Mouse (Mus musculus): ENCODE data around the gene Dxo. TPM values are rescaled to one million over a fixed set of nuclear protein-coding genes. Genes with fewer than 3 reads are reported as not detected.
"Not testable (repeated sequence)": the region's sequence is repeated elsewhere in the genome, so short reads cannot be mapped to it uniquely, and the experiment has no call there.

The Dxo gene
- polyA plus RNA-seq, 1 experiment from 2014 or later, result 48.9 TPM

DNA sequence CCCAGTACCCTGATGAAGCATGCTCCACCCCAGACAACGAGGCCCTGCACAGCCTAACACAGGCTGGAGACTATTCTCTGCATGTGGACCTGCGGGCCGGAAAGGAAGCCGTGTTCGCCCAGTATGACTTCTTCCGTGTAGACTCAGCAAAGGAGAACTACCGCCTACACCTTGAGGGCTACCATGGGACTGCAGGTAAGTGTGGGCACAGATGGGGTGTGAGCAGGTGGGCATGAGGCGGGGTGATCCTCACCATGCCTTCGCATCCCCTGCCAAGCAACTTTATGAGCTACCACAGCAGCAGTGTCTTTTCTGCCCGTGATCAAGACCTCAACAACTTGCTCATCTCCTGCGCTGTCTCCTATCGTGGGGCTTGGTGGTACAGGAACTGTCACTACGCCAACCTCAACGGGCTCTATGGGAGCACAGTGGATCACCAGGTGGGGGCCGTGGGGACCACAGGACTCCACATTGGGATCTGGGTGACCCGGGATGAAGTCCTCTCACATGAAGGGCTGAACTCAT lies 36.0 kb upstream of the Dxo start:
- H3K9me3 ChIP-seq (replicated peaks; ENCODE audit: control insufficient read depth, low read length); H3K27ac ChIP-seq (ENCODE audit: low read length); H3K4me3 ChIP-seq (replicated peaks; ENCODE audit: low read length); H3K9ac ChIP-seq (ENCODE audit: low read length); H3K4me1 ChIP-seq (ENCODE audit: control insufficient read depth, insufficient read depth, low read length); H3K27me3 ChIP-seq (ENCODE audit: control insufficient read depth, insufficient read depth, low read length); H3K4me2 ChIP-seq (ENCODE audit: low read depth, low read length); ATAC-seq (ENCODE audit: insufficient read depth, low FRiP score); H3K36me3 ChIP-seq (ENCODE audit: control insufficient read depth, insufficient read depth, low read length): not testable (repeated sequence)
- WGBS, result 91% methylated on average over 16 of the region's 16 CpGs

DNA sequence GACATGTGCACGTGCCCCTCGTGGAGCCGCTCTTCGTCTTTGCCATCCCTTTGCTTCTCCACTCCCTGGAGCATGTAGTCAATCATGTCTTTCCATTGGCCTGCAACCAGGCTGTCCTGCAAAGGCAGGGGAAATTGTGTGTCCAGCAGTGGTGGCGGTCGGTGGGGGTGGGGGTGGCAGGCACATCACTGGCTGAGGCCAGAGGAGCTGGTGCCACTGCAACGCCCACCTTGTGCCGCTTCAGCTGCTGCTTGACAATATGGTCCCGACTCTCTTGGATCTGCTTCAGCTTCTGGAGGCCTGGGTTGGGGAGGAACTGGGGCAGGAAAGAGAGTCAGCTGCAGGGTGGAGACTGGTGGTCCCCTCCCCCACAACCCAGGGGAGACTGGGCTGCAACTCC lies 34.1 kb upstream of the Dxo start:
- not testable (repeated sequence) for H3K27me3 ChIP-seq (ENCODE audit: control insufficient read depth, insufficient read depth, low read length); H3K9ac ChIP-seq (ENCODE audit: low read length); H3K4me2 ChIP-seq (ENCODE audit: low read depth, low read length); H3K36me3 ChIP-seq (ENCODE audit: control insufficient read depth, insufficient read depth, low read length); ATAC-seq (ENCODE audit: insufficient read depth, low FRiP score); H3K9me3 ChIP-seq (replicated peaks; ENCODE audit: control insufficient read depth, low read length); H3K27ac ChIP-seq (ENCODE audit: low read length); H3K4me1 ChIP-seq (ENCODE audit: control insufficient read depth, insufficient read depth, low read length); H3K4me3 ChIP-seq (replicated peaks; ENCODE audit: low read length)
- 94% methylated on average over 9 of the region's 9 CpGs for WGBS

DNA sequence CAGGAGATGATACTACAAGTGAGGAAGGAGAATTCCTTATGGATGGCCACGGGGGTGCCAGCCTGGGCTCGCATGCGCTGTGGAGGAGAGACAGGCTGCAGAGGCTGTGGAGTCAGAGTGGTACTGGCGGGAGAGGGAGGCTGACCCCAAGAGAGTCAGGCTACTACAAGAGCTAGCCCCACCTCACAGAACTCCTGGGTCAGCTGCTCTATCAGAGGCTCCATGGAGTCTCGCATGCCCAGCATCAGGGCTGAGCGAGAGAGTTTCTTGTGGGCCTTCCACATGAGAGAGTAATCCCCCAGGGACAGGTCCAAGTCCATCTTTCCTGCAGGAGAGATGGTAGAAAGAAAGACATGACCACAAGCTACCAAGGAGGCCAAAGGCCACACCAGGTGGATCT lies 33.5 kb upstream of the Dxo start:
- not testable (repeated sequence) for H3K4me1 ChIP-seq (ENCODE audit: control insufficient read depth, insufficient read depth, low read length); H3K27me3 ChIP-seq (ENCODE audit: control insufficient read depth, insufficient read depth, low read length); H3K4me2 ChIP-seq (ENCODE audit: low read depth, low read length); ATAC-seq (ENCODE audit: insufficient read depth, low FRiP score); H3K36me3 ChIP-seq (ENCODE audit: control insufficient read depth, insufficient read depth, low read length); H3K4me3 ChIP-seq (replicated peaks; ENCODE audit: low read length); H3K9ac ChIP-seq (ENCODE audit: low read length); H3K9me3 ChIP-seq (replicated peaks; ENCODE audit: control insufficient read depth, low read length); H3K27ac ChIP-seq (ENCODE audit: low read length)
- WGBS, result 92% methylated on average over 6 of the region's 6 CpGs

DNA sequence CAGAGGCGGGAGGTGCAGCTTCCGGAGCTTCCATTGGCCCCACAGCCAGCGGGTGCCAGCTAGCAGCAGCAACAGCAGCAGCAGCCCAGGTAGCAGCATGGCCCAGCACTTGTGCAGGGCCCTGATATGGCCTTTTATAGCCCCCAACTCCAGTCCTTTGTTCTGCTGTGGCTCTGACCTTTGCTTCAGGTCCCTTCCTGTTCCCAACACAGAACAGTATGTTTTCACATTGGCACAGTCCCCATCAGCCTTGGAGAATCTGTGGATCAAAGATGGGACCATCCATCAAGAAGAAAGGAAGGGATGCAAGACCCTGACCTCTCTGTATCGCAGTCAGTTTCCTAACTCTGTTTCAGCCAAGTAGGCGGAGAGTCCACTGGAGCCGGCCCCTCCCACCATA lies 32.5 kb upstream of the Dxo start, which contains the start of gene Cyp21a1:
Gene Cyp21a1 (minus strand): TSS at position 261 of the 400 bp plus-strand sequence.
- H3K27ac ChIP-seq (ENCODE audit: low read length); H3K4me3 ChIP-seq (replicated peaks; ENCODE audit: low read length); ATAC-seq (ENCODE audit: insufficient read depth, low FRiP score); H3K27me3 ChIP-seq (ENCODE audit: control insufficient read depth, insufficient read depth, low read length); H3K9ac ChIP-seq (ENCODE audit: low read length); H3K36me3 ChIP-seq (ENCODE audit: control insufficient read depth, insufficient read depth, low read length); H3K9me3 ChIP-seq (replicated peaks; ENCODE audit: control insufficient read depth, low read length); H3K4me2 ChIP-seq (ENCODE audit: low read depth, low read length); H3K4me1 ChIP-seq (ENCODE audit: control insufficient read depth, insufficient read depth, low read length): not testable (repeated sequence)
- WGBS, result 77% methylated on average over 2 of the region's 6 CpGs

DNA sequence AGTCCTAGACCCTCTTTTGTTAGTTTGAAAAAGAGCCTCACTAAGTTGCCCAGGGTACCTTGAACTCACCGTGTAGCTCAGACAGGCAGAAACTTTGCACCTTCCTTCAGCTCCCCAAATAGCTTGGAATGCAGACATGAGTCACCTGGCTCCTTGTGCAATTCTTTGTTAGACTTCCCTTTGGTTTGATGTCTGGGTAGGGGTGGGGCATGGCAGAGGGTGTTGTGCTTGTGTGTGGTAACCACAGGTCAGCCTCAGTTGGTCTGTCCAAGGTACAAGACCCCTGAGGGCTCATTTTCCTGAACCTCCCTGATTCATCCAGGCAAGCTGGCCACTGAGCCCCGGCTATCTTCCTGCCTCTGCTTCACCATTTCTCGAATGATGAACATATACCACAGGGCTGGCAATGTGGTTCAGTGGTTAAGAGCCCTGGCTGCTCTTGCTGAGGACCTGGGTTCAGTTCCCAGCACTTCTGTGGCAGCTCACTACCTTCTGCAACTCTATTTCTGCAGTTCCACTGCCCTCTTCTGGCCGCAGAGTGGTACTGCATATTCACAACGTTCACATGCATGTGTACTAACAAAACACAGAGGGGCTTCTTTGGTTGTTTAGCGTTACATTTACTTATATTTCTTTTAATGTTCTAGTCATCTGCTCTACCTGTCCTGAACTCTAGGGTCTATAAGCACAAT lies 31.8 kb upstream of the Dxo start:
- Histone ChIP-seq H3K9me3 (replicated peaks; ENCODE audit: control insufficient read depth, low read length) (no peaks in the 10 kb centered on the region; the same call in 1 of the 2 replicates), H3K4me3 (replicated peaks; ENCODE audit: low read length) (no peak overlapping the region), H3K9ac (ENCODE audit: low read length) (no peak overlapping the region), H3K36me3 (ENCODE audit: control insufficient read depth, insufficient read depth, low read length) (no peaks in the 10 kb centered on the region), H3K27me3 (ENCODE audit: control insufficient read depth, insufficient read depth, low read length) (no peaks in the 10 kb centered on the region), H3K4me2 (ENCODE audit: low read depth, low read length) (no peak overlapping the region), H3K4me1 (ENCODE audit: control insufficient read depth, insufficient read depth, low read length) (no peaks in the 10 kb centered on the region), H3K27ac (ENCODE audit: low read length) (no peak overlapping the region)
- WGBS, result 73% methylated on average over 6 of the region's 6 CpGs
- no peak for ATAC-seq (ENCODE audit: insufficient read depth, low FRiP score)

DNA sequence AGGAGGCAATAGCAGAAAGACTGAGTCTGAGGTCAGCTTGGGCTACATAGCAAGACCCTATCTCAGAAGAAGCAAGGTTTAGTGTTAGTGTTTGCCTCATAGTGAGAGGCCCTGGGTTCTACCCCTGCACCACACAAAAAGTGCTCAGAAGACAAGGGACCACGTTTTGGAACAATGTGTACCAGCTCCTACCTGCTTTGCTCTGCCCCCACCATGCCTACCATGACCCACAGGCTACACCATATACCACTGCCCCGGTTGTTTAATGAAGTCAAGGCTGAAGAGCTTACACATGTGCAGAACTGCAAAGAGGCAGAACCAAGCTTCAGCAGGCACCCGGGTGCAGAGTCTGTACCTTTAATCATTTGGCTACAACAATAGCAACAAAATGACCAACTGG lies 29.6 kb upstream of the Dxo start:
- Histone ChIP-seq H3K27me3 (ENCODE audit: control insufficient read depth, insufficient read depth, low read length) (no peaks in the 10 kb centered on the region), H3K4me1 (ENCODE audit: control insufficient read depth, insufficient read depth, low read length) (no peaks in the 10 kb centered on the region), H3K36me3 (ENCODE audit: control insufficient read depth, insufficient read depth, low read length) (no peaks in the 10 kb centered on the region), H3K9me3 (replicated peaks; ENCODE audit: control insufficient read depth, low read length) (no peaks in the 10 kb centered on the region; the same call in 1 of the 2 replicates), H3K4me2 (ENCODE audit: low read depth, low read length) (no peak overlapping the region), H3K27ac (ENCODE audit: low read length) (no peak overlapping the region), H3K9ac (ENCODE audit: low read length) (no peak overlapping the region), H3K4me3 (replicated peaks; ENCODE audit: low read length) (no peak overlapping the region)
- ATAC-seq (ENCODE audit: insufficient read depth, low FRiP score), result no peak
- WGBS, result 60% methylated on average over 3 of the region's 3 CpGs

- Histone ChIP-seq H3K9ac (ENCODE audit: low read length) (no peak overlapping the region), H3K4me1 (ENCODE audit: control insufficient read depth, insufficient read depth, low read length) (no peaks in the 10 kb centered on the region), H3K27ac (ENCODE audit: low read length) (no peak overlapping the region), H3K4me3 (replicated peaks; ENCODE audit: low read length) (no peak overlapping the region), H3K36me3 (ENCODE audit: control insufficient read depth, insufficient read depth, low read length) (no peaks in the 10 kb centered on the region), H3K4me2 (ENCODE audit: low read depth, low read length) (no peak overlapping the region), H3K27me3 (ENCODE audit: control insufficient read depth, insufficient read depth, low read length) (no peaks in the 10 kb centered on the region), H3K9me3 (replicated peaks; ENCODE audit: control insufficient read depth, low read length) (no peaks in the 10 kb centered on the region; the same call in 1 of the 2 replicates)
- ATAC-seq (ENCODE audit: insufficient read depth, low FRiP score), result no peak
- 73% methylated on average over 6 of the region's 6 CpGs for WGBS
These were observed 28.1 kb upstream of the Dxo start for GRCm38 (mm10) chr17:34808599-34809205.

DNA sequence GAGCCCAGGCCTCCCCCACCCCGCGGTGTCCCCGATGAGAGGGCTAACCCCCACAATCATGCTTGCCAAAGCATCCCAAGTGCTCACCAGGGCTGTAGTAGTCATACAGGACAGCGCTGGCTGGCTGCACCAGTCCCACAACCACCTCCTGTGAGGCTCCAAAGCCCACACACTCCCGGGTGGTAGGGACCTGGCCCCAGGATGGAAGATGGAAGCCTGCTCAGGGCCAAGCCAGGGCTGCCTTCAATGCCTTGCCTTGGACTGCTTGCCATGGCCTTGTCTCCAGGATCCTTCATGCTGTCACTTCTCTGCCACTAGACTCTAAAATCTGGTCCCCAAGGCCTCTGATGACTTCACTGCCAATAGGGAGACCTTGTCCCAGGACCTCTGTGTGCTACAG lies 26.4 kb upstream of the Dxo start:
- not testable (repeated sequence) for H3K4me2 ChIP-seq (ENCODE audit: low read depth, low read length); H3K27me3 ChIP-seq (ENCODE audit: control insufficient read depth, insufficient read depth, low read length); H3K9ac ChIP-seq (ENCODE audit: low read length); H3K4me1 ChIP-seq (ENCODE audit: control insufficient read depth, insufficient read depth, low read length); H3K4me3 ChIP-seq (replicated peaks; ENCODE audit: low read length); H3K27ac ChIP-seq (ENCODE audit: low read length); ATAC-seq (ENCODE audit: insufficient read depth, low FRiP score); H3K9me3 ChIP-seq (replicated peaks; ENCODE audit: control insufficient read depth, low read length); H3K36me3 ChIP-seq (ENCODE audit: control insufficient read depth, insufficient read depth, low read length)
- 90% methylated on average over 5 of the region's 5 CpGs for WGBS

DNA sequence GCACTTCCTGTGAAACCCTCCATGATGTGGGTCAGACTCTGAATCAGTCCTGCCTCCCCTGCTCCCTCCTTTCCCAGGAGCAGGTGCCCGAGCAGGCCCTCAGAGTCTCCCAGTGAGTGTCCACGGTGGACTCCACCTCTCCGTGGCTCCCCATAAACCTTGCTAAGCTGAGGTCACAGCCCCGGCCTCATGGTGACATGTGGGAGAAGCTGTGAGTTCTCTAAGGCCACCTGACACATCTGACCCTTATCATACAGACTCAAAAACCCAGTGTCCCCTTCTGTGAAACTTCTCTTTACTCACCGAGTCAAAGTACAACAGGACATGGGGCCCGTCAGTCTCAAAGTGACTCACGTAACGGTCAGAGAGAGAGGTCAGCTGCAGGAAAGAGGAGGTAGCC lies 26.0 kb upstream of the Dxo start:
- H3K27ac ChIP-seq (ENCODE audit: low read length); H3K4me3 ChIP-seq (replicated peaks; ENCODE audit: low read length); H3K9ac ChIP-seq (ENCODE audit: low read length); H3K9me3 ChIP-seq (replicated peaks; ENCODE audit: control insufficient read depth, low read length); ATAC-seq (ENCODE audit: insufficient read depth, low FRiP score); H3K36me3 ChIP-seq (ENCODE audit: control insufficient read depth, insufficient read depth, low read length); H3K4me1 ChIP-seq (ENCODE audit: control insufficient read depth, insufficient read depth, low read length); H3K27me3 ChIP-seq (ENCODE audit: control insufficient read depth, insufficient read depth, low read length); H3K4me2 ChIP-seq (ENCODE audit: low read depth, low read length): not testable (repeated sequence)
- WGBS, result 80% methylated on average over 8 of the region's 8 CpGs
